Mouse (Mus musculus) CH12.LX (cell line): ENCODE measurements around the gene Il18. TPM values are rescaled to one million over a fixed set of nuclear protein-coding genes. Genes with fewer than 3 reads are reported as not detected.

ENCODE experiments used
- DNase-seq: peaks from one replicate; pipeline ENCODE4 v3.0.0-alpha.2; 2013; ENCODE audit errors: extremely low read depth
- H3K27ac ChIP-seq: 2 replicates; pipeline ENCODE4 v1.5.1; 2012; ENCODE audit warnings: low read depth, mild to moderate bottlenecking, control low read depth, moderate library complexity; ENCODE audit not compliant: insufficient read depth
- H3K27me3 ChIP-seq: replicated peaks from 2 replicates; pipeline ENCODE3; 2012; ENCODE audit warnings: inconsistent platforms
- H3K36me3 ChIP-seq, 2 experiments: replicated peaks in 1 of 2; 2 replicates each; pipeline versions ENCODE3 to v1.6.1; 2012; ENCODE audit warnings: inconsistent platforms in 1 of 2, low read length in 1 of 2, mild to moderate bottlenecking in 1 of 2, mixed read lengths in 1 of 2, moderate library complexity in 1 of 2; ENCODE audit not compliant: control insufficient read depth in 1 of 2, insufficient read depth in 1 of 2
- H3K4me1 ChIP-seq, 2 experiments: 2 replicates each; pipeline ENCODE4 v1.6.1; 2012; ENCODE audit warnings: inconsistent platforms in 1 of 2, moderate library complexity in 1 of 2; ENCODE audit not compliant: insufficient read depth in 2 of 2, control insufficient read depth in 1 of 2
- H3K4me2 ChIP-seq: 2 replicates; pipeline ENCODE4 v1.6.1; 2012; ENCODE audit warnings: low read depth, mild to moderate bottlenecking, control low read depth; ENCODE audit not compliant: poor library complexity, insufficient read depth, severe bottlenecking
- H3K4me3 ChIP-seq, 3 experiments: fragments of 150-350 bp in 1 of 3; sonication (generic) in 1 of 3; replicated peaks in 1 of 3; 2 replicates each; pipeline versions ENCODE3 to v1.5.1; 2011 to 2012; ENCODE audit warnings: low read depth in 2 of 3, low read length in 2 of 3, mild to moderate bottlenecking in 2 of 3, moderate library complexity in 2 of 3, control low read depth in 1 of 3, improper control_type of control experiment in 1 of 3, inconsistent platforms in 1 of 3, mixed read lengths in 1 of 3; ENCODE audit not compliant: poor library complexity in 1 of 3
- H3K79me2 ChIP-seq: replicated peaks from 2 replicates; pipeline ENCODE4 v1.6.1; 2012; ENCODE audit warnings: mild to moderate bottlenecking, moderate library complexity; ENCODE audit not compliant: control insufficient read depth, poor library complexity, insufficient read depth, severe bottlenecking; ENCODE audit errors: extremely low read depth
- H3K9ac ChIP-seq: 2 replicates; pipeline ENCODE4 v1.6.1; 2012; ENCODE audit warnings: low read depth, mild to moderate bottlenecking, control low read depth, moderate library complexity; ENCODE audit not compliant: insufficient read depth
- H3K9me3 ChIP-seq: replicated peaks from 2 replicates; pipeline ENCODE3; 2012; ENCODE audit warnings: low read length, inconsistent platforms, mixed read lengths
- BHLHE40 ChIP-seq: IDR thresholded peaks from 2 replicates; pipeline ENCODE4 v1.6.1; 2011; ENCODE audit warnings: mild to moderate bottlenecking, low read depth, low read length, improper control_type of control experiment
- CHD1 ChIP-seq: IDR thresholded peaks from 2 replicates; pipeline ENCODE4 v1.6.1; 2012; ENCODE audit warnings: low read depth, low read length, improper control_type of control experiment, inconsistent platforms
- CHD2 ChIP-seq: IDR thresholded peaks from 2 replicates; pipeline ENCODE4 v1.6.1; 2011; ENCODE audit warnings: low read length, improper control_type of control experiment
- CTCF ChIP-seq, 2 experiments: IDR thresholded peaks in 1 of 2; conservative IDR thresholded peaks in 1 of 2; 2 replicates each; pipeline ENCODE4 v1.5.1; 2011 to 2012; ENCODE audit warnings: low read depth in 2 of 2, low read length in 2 of 2, improper control_type of control experiment in 1 of 2, inconsistent platforms in 1 of 2, mild to moderate bottlenecking in 1 of 2, moderate library complexity in 1 of 2
- ETS1 ChIP-seq: conservative IDR thresholded peaks from 2 replicates; pipeline ENCODE4 v1.6.1; 2012; ENCODE audit warnings: low read depth, mild to moderate bottlenecking, inconsistent platforms, low read length, improper control_type of control experiment, moderate library complexity
- GABPA ChIP-seq: IDR thresholded peaks from 2 replicates; pipeline ENCODE4 v1.6.1; 2012; ENCODE audit warnings: low read depth, low read length, improper control_type of control experiment, inconsistent platforms; ENCODE audit not compliant: insufficient replicate concordance
- HCFC1 ChIP-seq: IDR thresholded peaks from 2 replicates; pipeline ENCODE4 v1.6.1; 2012; ENCODE audit warnings: low read depth, mild to moderate bottlenecking, inconsistent platforms, low read length, improper control_type of control experiment
- IRF4 ChIP-seq: IDR thresholded peaks from 2 replicates; pipeline ENCODE4 v1.6.1; 2014; ENCODE audit warnings: low read depth, mild to moderate bottlenecking, inconsistent platforms, low read length, improper control_type of control experiment
- KAT2A ChIP-seq: IDR thresholded peaks from 2 replicates; pipeline ENCODE4 v1.6.1; 2012; ENCODE audit warnings: low read length, improper control_type of control experiment, inconsistent platforms; ENCODE audit not compliant: insufficient replicate concordance
- MAZ ChIP-seq: IDR thresholded peaks from 2 replicates; pipeline ENCODE4 v1.6.1; 2012; ENCODE audit warnings: low read depth, mild to moderate bottlenecking, inconsistent platforms, low read length, improper control_type of control experiment, moderate library complexity
- NELFE ChIP-seq: IDR thresholded peaks from 2 replicates; pipeline ENCODE4 v1.6.1; 2011; ENCODE audit warnings: low read depth, low read length, improper control_type of control experiment
- NRF1 ChIP-seq: IDR thresholded peaks from 2 replicates; pipeline ENCODE4 v1.6.1; 2014; ENCODE audit warnings: low read depth, mild to moderate bottlenecking, inconsistent platforms, low read length, improper control_type of control experiment, moderate library complexity
- PAX5 ChIP-seq: IDR thresholded peaks from 2 replicates; pipeline ENCODE4 v1.6.1; 2012; ENCODE audit warnings: low read length, inconsistent platforms, mixed read lengths
- RAD21 ChIP-seq: IDR thresholded peaks from 2 replicates; pipeline ENCODE4 v1.6.1; 2011; ENCODE audit warnings: low read depth, mild to moderate bottlenecking, low read length, improper control_type of control experiment, moderate library complexity
- RCOR1 ChIP-seq: conservative IDR thresholded peaks from 2 replicates; pipeline ENCODE4 v1.6.1; 2012; ENCODE audit warnings: low read depth, mild to moderate bottlenecking, inconsistent platforms, low read length, improper control_type of control experiment
- SIN3A ChIP-seq: IDR thresholded peaks from 2 replicates; pipeline ENCODE4 v1.6.1; 2012; ENCODE audit warnings: low read length, improper control_type of control experiment, inconsistent platforms
- SMC3 ChIP-seq: IDR thresholded peaks from 2 replicates; pipeline ENCODE4 v1.6.1; 2011; ENCODE audit warnings: low read depth, low read length, improper control_type of control experiment
- USF1 ChIP-seq: IDR thresholded peaks from 2 replicates; pipeline ENCODE4 v1.6.1; 2014; ENCODE audit warnings: low read depth, mild to moderate bottlenecking, inconsistent platforms, low read length, improper control_type of control experiment
- ZKSCAN1 ChIP-seq: IDR thresholded peaks from 2 replicates; pipeline ENCODE4 v1.6.1; 2012; ENCODE audit warnings: low read depth, inconsistent platforms, low read length, improper control_type of control experiment, borderline replicate concordance
- dilution Hi-C: fragments of 300-500 bp; cut with MboI; formaldehyde crosslinking; loops from 2 replicates; pipeline ENCODE4 v1.14.3; 2020; ENCODE audit warnings: low sequenced_read_pairs; ENCODE audit not compliant: extremely low pct_unique_long_range_greater_than_20kb, extremely low pct_ligation_motif_present
- in situ Hi-C: fragments of 300-500 bp; cut with MboI; formaldehyde crosslinking; loops from 3 replicates; pipeline ENCODE4 v1.14.3; 2019; ENCODE audit warnings: low sequenced_read_pairs, low pct_ligation_motif_present, low pct_unique_long_range_greater_than_20kb, mixed read lengths
- polyA plus RNA-seq: library from polyadenylated mRNA; unstranded; fragments of >175 nt; gene quantifications from 2 replicates; pipeline ENCODE4 v1.2.1, GENCODE M21; 2012; ENCODE audit warnings: low read depth; ENCODE audit not compliant: insufficient read length
- total RNA-seq, 2 experiments: library from RNA; depleted of rRNA; stranded (reverse); fragments of 300-350 nt in 1 of 2; fragments of >200 nt in 1 of 2; gene quantifications; 2 replicates each; pipeline ENCODE4 v1.2.3; 2012 to 2014

Il18 gene
- total and polyA plus RNA-seq, 3 experiments, result 0.56 to 0.98 (median 0.59) TPM

- no peak for TF ChIP-seq KAT2A
Measured at GRCm38 (mm10) chr9:50507570-50507969, 47.1 kb upstream of the Il18 start (continued).

- Histone ChIP-seq H3K27me3 (no peaks in the 10 kb centered on the region), H3K36me3 (peaks cover 0 to 4% of the 10 kb centered on the region in 2 experiments), H3K4me2 (no peak overlapping the region), H3K4me1 (no peaks in the 10 kb centered on the region; a peak in 1 of 4 replicates), H3K9ac (no peak overlapping the region), H3K27ac (no peak overlapping the region), H3K4me3 (no peak overlapping the region), H3K79me2 (no peaks in the 10 kb centered on the region), H3K9me3 (no peaks in the 10 kb centered on the region)
- TF ChIP-seq ETS1 (no peak), MAZ (no peak), USF1 (no peak), SIN3A (no peak), CHD1 (no peak), NRF1 (no peak), HCFC1 (no peak), GABPA (no peak), NELFE (no peak), IRF4 (no peak), PAX5 (no peak), BHLHE40 (no peak), KAT2A (no peak), ZKSCAN1 (no peak), RCOR1 (no peak)
- in situ Hi-C loops, result no loop called here
- dilution Hi-C loops, result no loop called here
- no peak for DNase-seq
Measured at GRCm38 (mm10) chr9:50515462-50515861, 39.2 kb upstream of the Il18 start.

DNA sequence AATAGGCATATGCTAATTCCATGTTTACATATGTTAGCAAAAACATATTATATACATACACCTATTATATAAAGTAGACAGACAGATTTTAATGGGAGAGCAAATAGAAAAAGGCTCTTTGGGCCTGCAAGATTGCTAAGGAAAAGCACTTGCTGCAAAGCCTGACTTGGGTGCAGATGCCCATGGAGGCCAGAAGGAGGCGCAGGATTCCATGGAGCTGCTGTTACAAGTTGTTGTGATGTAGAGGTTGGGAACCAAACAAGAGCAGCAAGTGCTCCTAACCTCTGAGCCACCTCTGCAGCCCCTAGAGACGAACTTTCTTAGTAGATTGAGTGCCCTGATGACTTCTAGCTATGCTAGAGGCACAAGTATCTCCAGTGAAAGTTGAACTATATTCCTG is 35.8 kb upstream of the Il18 start:
- H3K79me2 ChIP-seq, result no peaks in the 10 kb centered on the region
- no peak overlapping the region for H3K27ac ChIP-seq
- H3K4me2 ChIP-seq, result no peak overlapping the region
- H3K9me3 ChIP-seq, result no peaks in the 10 kb centered on the region
- peaks cover 3 to 23% of the 10 kb centered on the region in 2 experiments for H3K36me3 ChIP-seq
- dilution Hi-C loops (no loop called here), in situ Hi-C loops (no loop called here)
- DNase-seq, result peak; percentile 37
- peak; percentile 38 to 75; a peak in 3 of 4 replicates for TF ChIP-seq CTCF (conservative IDR thresholded peaks at IDR 0.05 in 1 of 2, IDR thresholded peaks at IDR 0.05 in 1 of 2; ENCODE audit: low read depth in 2 of 2, low read length in 2 of 2)
- TF ChIP-seq RAD21, result peak; percentile 57
- peak; percentile 79 for TF ChIP-seq SMC3
- no peak for TF ChIP-seq CHD2
- no peak for TF ChIP-seq ZKSCAN1
- H3K9ac ChIP-seq, result no peak overlapping the region
- peaks cover 0 to 3% of the 10 kb centered on the region in 2 experiments; a peak in 1 of 4 replicates for H3K4me1 ChIP-seq
- no peak overlapping the region for H3K4me3 ChIP-seq
- no peaks in the 10 kb centered on the region for H3K27me3 ChIP-seq
